Mouse (Mus musculus): Measurements from ENCODE around the gene Zfp775. TPM values are rescaled to one million over a fixed set of nuclear protein-coding genes. Genes with fewer than 3 reads are reported as not detected.

Zfp775 gene
- total RNA-seq, 2 experiments from 2014 or later: 0.45 to 1.8 TPM

- ATAC-seq (ENCODE audit: poor library complexity, severe bottlenecking): 0 out of 2 replicates have a peak, but pooled peaks have one; percentile 33
Observed at GRCm38 (mm10) chr6:48666159-48666586, 64.3 kb downstream of the Zfp775 start.

- ATAC-seq (ENCODE audit: poor library complexity, severe bottlenecking): peak; percentile 47; the same call in 1 of the 2 replicates
Observed at GRCm38 (mm10) chr6:48668022-48668421, 66.2 kb downstream of the Zfp775 start.

- no peak for ATAC-seq (ENCODE audit: poor library complexity, severe bottlenecking)
Observed at GRCm38 (mm10) chr6:48669446-48669969, 67.6 kb downstream of the Zfp775 start.

Other genes with a start within 250 kb of the Zfp775 start
- 0.67 and 1.1 TPM in 2 replicates for gene Krba1, start 206.5 kb upstream of the Zfp775 start, total RNA-seq (2015)
- 1.2 and 1.9 TPM in 2 replicates for gene Krba1, start 206.5 kb upstream of the Zfp775 start, total RNA-seq (2017)
- 23.7 and 28.7 TPM in 2 replicates for gene Zfp467, start 156.2 kb upstream of the Zfp775 start, total RNA-seq (2015)
- gene Zfp467, start 156.2 kb upstream of the Zfp775 start, total RNA-seq (2017): 7.4 and 9.0 TPM in 2 replicates
- 0.02 TPM in 1 of 2 replicates, not detected in the other for gene Sspo, start 153.8 kb upstream of the Zfp775 start, total RNA-seq (2015)
- gene Sspo, start 153.8 kb upstream of the Zfp775 start, total RNA-seq (2017): not detected in 2 replicates
- gene Atp6v0e2, start 64.4 kb upstream of the Zfp775 start, total RNA-seq (2015): not detected in 2 replicates
- gene Atp6v0e2, start 64.4 kb upstream of the Zfp775 start, total RNA-seq (2017): 0.48 TPM in 1 of 2 replicates, not detected in the other
- gene Lrrc61, start 47.3 kb upstream of the Zfp775 start, total RNA-seq (2015): 13.4 and 14.3 TPM in 2 replicates
- 9.7 and 11.3 TPM in 2 replicates for gene Lrrc61, start 47.3 kb upstream of the Zfp775 start, total RNA-seq (2017)
- gene Rarres2, start 29.3 kb upstream of the Zfp775 start, total RNA-seq (2015): 0.74 TPM in 1 of 2 replicates, not detected in the other
- 0.15 and 0.94 TPM in 2 replicates for gene Rarres2, start 29.3 kb upstream of the Zfp775 start, total RNA-seq (2017)
- not detected in 2 replicates for gene Gm45021, start 12.5 kb upstream of the Zfp775 start, total RNA-seq (2015)
- not detected in 2 replicates for gene Gm45021, start 12.5 kb upstream of the Zfp775 start, total RNA-seq (2017)
- 1.8 and 2.7 TPM in 2 replicates for gene Repin1, start 8.2 kb upstream of the Zfp775 start, total RNA-seq (2015)
- 4.0 and 4.3 TPM in 2 replicates for gene Repin1, start 8.2 kb upstream of the Zfp775 start, total RNA-seq (2017)
- not detected in 2 replicates for gene Gm44965, start 8.1 kb upstream of the Zfp775 start, total RNA-seq (2015)
- gene Gm44965, start 8.1 kb upstream of the Zfp775 start, total RNA-seq (2017): not detected in 2 replicates
- gene AI854703, start 24.7 kb downstream of the Zfp775 start, total RNA-seq (2015): not detected in 2 replicates
- not detected in 2 replicates for gene AI854703, start 24.7 kb downstream of the Zfp775 start, total RNA-seq (2017)
- gene Gimap8, start 45.2 kb downstream of the Zfp775 start, total RNA-seq (2015): 2.8 and 2.9 TPM in 2 replicates
- 4.9 and 8.0 TPM in 2 replicates for gene Gimap8, start 45.2 kb downstream of the Zfp775 start, total RNA-seq (2017)
- 5.0 and 11.2 TPM in 2 replicates for gene Gimap9, start 74.1 kb downstream of the Zfp775 start, total RNA-seq (2015)
- gene Gimap9, start 74.1 kb downstream of the Zfp775 start, total RNA-seq (2017): 8.9 and 10.4 TPM in 2 replicates
- gene Gimap4, start 82.5 kb downstream of the Zfp775 start, total RNA-seq (2015): 24.2 and 24.8 TPM in 2 replicates
- 46.0 and 76.0 TPM in 2 replicates for gene Gimap4, start 82.5 kb downstream of the Zfp775 start, total RNA-seq (2017)
- gene Gimap6, start 106.2 kb downstream of the Zfp775 start, total RNA-seq (2015): 6.2 and 10.6 TPM in 2 replicates
- 15.7 and 23.1 TPM in 2 replicates for gene Gimap6, start 106.2 kb downstream of the Zfp775 start, total RNA-seq (2017)
- 0.68 TPM in 1 of 2 replicates, not detected in the other for gene Gm28053, start 116.5 kb downstream of the Zfp775 start, total RNA-seq (2015)
- gene Gm28053, start 116.5 kb downstream of the Zfp775 start, total RNA-seq (2017): 7.3 and 16.2 TPM in 2 replicates
- gene Gimap7, start 116.6 kb downstream of the Zfp775 start, total RNA-seq (2015): 1.5 and 3.5 TPM in 2 replicates
- 3.9 TPM in 2 replicates for gene Gimap7, start 116.6 kb downstream of the Zfp775 start, total RNA-seq (2017)
- gene Gimap1, start 137.0 kb downstream of the Zfp775 start, total RNA-seq (2015): 5.0 and 5.8 TPM in 2 replicates
- 5.3 and 14.2 TPM in 2 replicates for gene Gimap1, start 137.0 kb downstream of the Zfp775 start, total RNA-seq (2017)
- gene Gimap5, start 144.1 kb downstream of the Zfp775 start, total RNA-seq (2015): 4.7 and 5.7 TPM in 2 replicates
- 4.5 and 11.2 TPM in 2 replicates for gene Gimap5, start 144.1 kb downstream of the Zfp775 start, total RNA-seq (2017)
- gene Gimap3, start 168.8 kb downstream of the Zfp775 start, total RNA-seq (2015): 5.3 and 9.4 TPM in 2 replicates
- gene Gimap3, start 168.8 kb downstream of the Zfp775 start, total RNA-seq (2017): 7.8 and 9.9 TPM in 2 replicates
- 33.4 and 35.5 TPM in 2 replicates for gene Tmem176a, start 238.9 kb downstream of the Zfp775 start, total RNA-seq (2015)
- 16.5 and 20.0 TPM in 2 replicates for gene Tmem176a, start 238.9 kb downstream of the Zfp775 start, total RNA-seq (2017)
- 74.3 and 79.2 TPM in 2 replicates for gene Tmem176b, start 239.4 kb downstream of the Zfp775 start, total RNA-seq (2015)
- gene Tmem176b, start 239.4 kb downstream of the Zfp775 start, total RNA-seq (2017): 81.4 and 85.0 TPM in 2 replicates